Mouse (Mus musculus): ENCODE measurements around the gene Ppm1n. TPM values are rescaled to one million over a fixed set of nuclear protein-coding genes. Genes with fewer than 3 reads are reported as not detected.
A peak's percentile ranks its signal among the peaks of the same experiment; 100 is the strongest.

Ppm1n gene
- total RNA-seq, 2 experiments from 2014 or later: not detected

DNA sequence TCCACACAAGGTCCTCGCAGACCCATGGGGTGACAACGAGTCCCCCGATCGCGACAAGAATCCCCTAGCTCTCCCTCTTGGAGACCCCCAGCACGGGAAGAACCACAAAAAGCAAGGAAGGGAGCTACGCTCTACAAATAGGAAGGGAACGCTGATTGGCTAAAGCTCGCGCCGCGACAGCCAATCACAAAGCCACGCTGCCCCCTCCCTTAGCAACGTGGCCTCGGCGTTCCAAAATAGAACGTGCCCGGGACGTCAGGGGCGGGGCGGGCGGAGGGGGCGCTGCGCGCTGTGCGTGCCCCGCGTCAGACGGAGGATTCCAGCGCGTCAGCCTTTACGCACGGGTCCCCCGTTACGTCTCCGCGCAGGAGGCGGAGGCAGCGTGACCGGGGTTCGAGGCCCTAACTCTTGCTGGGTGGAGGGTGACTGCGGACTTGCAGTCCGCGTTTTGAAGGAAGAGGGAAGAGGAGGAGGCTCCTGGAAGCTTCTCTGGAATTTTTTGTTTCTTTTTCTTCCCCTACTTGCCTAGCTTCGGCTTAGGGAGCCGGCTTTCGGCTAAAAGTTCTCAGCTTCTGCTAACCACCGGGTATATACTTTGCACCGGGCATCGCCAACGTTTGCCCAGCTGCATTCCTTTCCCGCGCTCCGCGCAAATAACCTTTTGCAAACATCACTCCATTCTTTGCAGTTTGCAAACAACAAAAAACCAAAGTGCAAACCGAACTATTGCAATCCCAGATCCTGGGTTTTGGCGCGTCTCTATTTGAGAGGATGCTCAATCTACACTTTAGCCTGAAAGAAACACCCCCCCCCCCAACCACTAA lies 28.8 kb upstream of the Ppm1n start:
- DNase-seq (ENCODE audit: low spot score): peak; percentile 95
- intact Hi-C loops (cut with DNase I): no loop called here

DNA sequence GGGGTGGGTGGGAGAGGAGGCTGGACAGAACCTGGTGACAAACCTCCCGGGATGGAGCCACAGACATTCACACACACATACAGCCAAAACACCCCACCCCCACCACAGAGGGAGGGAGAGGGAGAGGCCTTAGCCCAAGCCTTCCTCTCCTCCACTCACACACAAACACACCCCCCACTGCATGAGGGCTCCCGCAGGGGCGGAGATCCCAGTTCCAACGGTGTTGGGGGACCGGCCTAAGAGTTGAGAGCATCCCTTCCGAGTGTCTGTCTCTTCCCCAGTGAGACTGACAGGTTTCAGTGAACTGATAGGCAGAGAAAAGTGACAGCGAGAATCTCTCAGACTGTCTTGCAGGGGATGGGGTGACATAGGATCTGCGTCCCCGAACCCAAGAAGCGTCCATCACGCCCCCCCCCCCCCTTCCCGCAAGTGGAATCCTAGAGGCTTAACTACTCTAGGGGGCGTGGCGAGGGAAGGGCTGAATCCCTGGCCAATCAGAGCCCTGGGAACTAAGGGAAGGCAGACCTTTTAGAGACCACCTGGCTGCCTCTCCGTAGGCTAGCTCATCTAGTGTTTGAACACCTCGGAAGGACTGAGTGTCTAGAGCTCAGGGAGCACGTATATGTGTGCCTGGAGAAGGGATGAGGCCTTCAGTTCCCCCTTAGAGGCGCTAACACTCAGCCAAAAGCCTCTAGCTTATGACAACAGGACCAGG lies 28.0 kb upstream of the Ppm1n start:
- peak; percentile 64 for DNase-seq (ENCODE audit: low spot score)
- intact Hi-C loops (cut with DNase I): no loop called here

DNA sequence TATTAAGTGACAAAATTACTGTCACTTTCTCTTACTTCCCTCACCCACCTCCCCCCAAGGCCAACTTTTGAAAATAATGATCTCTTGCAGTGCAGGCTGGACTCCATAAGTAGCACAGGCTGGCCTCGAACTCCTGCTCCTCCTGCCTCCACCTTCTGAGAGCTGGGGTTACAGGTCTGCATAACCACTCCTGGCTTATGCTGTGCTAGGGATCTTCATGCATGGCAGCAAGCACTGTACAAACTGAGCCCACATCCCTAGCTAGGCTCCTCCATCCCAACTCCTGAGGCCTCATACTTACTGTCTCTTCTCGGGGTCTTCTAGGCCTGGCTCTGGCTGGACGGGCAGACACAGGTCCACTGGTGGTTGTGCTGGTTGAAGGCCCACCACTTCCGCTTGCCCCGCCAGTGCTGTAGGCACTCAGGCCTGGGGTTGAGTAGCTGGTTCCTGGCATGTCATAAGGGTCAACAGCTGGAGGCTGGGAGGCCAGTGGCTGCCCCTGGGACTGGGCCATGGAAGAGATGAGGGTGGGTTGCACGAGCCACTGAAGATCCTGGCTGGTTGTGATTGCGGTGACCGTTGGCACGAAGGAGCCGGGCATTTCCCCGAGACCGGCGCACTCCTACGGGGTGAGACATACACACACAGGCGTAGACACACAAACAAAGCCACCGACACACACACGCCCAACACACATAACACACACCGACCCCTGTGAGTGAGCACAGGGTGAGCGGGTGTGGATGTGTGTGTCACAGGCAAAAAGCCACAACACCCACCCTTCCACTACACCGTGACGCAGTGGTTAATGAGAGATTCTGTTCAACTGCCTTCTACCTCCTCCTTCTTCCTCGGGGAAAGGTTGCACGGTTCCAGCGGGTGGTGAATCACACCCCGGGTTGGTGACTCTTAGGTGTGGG lies 27.2 kb upstream of the Ppm1n start:
- intact Hi-C loops (cut with DNase I): no loop called here
- no peak for DNase-seq (ENCODE audit: low spot score)

DNA sequence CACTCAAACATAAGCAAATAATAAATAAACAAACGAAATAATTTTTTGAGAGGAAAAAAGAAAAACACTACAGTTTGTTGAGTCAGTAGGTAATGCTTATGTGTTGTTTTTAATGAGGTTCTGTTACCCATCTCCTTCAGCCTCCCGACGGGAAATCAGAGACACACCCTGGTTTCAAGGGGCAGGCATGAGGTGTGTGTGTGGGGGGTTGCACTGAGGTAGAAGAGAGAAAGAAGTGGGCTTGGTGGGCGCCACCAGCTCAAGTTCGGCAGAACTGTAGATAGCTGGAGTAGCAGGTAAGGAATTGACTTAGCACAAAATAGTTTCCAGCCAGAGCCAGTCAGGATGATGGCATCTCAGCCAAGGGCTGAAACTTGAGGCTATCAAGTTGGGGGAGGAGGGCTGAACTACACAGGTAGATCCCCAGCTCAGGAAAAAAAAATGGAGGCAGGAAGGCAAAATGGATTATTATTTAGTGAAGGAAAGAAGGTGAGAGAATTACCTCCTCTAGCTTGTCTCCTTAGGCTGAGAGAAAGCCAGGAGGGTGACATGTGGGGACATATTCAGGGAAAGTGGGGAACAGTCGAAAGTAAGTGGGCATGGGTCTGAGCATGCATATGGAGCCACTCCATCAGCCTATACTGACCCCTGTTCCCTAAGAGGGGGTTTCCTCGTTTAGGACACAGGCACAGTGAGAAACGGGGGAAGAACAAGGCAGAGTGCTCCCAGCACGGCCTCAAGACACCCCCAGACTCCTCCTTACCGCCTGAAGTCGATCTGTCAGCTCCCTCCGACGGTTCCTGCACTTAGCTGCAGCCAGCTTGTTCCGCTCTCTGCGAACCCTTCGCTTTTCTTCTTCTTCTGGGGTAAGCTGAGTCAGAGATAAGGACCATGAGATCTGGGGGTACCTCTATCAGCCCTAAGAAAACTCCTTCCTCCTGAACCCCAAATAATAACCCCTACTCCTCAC lies 26.2 kb upstream of the Ppm1n start:
- DNase-seq (ENCODE audit: low spot score): no peak
- intact Hi-C loops (cut with DNase I): no loop called here

DNA sequence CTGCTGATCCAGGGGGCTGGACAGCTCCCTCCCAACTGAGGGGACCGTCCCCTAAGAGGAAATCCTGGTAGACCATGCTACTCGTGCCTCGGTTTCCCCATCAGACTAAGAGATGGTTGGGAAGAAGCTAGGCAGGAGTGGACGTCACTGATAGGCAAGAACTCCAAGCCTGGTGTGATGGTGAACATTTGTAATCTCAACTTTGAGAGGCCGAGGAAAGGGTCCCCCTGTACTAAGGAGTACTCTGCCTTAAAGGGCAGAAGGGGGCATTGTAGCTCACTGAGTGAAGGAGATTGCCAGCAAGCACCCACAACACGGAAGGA lies 25.5 kb upstream of the Ppm1n start:
- intact Hi-C loops (cut with DNase I): no loop called here
- DNase-seq (ENCODE audit: low spot score): no peak

DNA sequence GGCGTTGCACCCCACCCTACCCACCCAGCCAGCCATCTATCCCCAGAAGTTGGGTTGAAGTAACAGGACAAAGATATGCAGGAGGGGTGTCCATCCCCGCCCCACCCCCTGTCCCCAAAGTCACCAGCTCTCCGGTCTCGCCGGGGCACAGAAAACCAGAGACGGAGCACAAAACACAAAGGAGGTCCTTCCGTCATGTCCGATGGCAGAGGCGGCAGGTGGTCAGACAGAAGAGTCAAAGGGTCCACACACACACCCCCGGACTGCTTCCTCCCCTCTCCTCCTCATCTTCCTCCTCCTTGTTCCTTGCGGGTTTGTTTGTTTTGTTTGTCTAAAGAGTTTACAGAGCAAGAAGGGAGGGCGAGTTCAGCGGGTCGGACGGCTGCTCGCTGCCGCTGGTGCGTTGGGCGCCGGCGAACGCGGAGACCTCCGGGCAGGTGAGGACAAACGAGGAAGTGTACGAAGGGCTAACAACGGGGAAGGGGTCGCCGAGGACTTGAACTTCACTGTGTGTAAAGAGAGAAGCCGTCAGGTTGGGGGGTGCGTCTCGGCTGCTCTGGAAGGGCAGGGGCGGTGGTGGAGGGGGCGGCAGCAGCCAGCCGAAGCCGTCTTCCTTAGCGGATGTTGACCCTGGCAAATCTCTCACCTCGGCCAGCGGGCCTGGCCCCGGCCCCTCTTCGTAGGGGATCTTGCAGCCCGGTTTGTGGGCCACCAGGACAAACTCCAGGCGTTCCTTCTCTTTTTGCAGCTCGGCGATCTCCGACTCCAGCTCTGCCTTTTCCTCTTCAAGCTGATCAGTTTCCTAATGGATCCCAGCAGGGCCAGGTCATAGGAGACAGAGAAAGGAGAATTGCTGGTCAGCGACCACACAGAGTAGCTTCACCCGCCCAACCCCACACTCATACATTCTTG lies 24.9 kb upstream of the Ppm1n start:
- intact Hi-C loops (cut with DNase I): no loop called here
- DNase-seq (ENCODE audit: low spot score): no peak

DNA sequence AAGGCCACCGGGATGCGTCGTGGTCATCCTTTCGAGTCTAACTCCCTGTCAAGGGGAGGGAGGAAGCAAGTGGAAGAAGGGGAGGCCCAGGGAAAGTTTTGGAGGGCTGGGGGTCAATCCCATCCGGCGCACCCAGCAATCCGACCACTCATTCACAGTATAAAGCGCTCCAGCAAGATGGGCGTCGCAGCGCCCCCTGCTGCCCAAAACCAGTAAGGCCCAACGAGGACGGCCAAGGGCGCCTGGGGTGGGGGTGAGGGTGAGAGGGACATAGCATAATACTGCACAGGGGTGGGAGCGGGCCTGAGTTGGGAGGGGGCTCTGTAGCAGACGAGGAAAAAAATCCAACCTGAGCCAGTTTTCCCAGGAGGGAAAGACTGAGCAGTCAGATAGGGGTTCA lies 23.9 kb upstream of the Ppm1n start:
- intact Hi-C loops (cut with DNase I): no loop called here
- peak; percentile 52 for DNase-seq (ENCODE audit: low spot score)

DNA sequence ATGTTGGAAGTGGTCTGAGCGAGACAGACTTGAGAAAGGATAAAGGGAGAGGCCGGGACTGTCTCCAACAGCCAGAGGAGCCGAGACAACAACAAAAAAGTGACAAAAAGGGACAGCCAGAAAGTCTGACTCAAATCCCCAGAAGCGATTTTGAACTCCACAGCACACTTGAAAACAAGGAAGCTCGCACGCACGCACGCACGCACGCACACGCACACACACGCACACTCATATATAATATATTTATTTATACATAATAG lies 23.1 kb upstream of the Ppm1n start:
- intact Hi-C loops (cut with DNase I): no loop called here
- DNase-seq (ENCODE audit: low spot score): no peak

DNA sequence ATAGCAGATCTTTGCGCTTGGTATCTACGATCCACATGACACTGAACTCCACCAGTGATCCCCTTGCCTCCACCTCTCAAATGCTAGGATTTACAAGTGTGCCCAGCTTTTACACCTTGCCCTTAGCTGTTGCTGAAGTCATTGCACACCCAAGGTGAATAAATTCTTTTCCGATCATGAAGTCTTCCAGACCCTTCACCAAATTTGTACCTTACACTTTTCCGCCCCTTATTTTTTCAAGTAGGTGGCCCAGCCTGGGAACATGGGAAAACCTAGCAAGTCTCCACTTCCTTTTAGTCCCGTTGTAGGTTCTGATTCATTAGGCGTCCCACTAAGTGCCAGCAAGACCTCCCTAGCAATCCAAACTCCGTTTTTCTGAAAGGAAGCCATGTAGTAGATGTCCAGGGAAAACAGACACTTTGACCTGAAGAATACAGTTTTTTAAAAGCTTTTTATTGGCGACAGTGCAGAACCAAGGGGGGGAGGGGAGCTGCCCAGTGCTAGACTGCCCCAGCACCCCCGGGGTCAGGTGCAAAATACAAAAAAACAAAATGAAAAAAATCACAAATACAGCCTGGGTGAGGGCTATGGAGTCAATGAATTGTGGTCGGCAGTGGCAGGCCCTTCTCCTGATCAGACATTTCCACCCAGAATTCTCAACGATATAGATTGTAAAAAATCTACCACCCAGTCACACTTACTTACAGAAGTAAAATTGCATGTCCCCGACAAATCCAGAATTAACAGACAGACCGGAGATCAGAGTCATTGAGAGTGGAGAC lies 22.6 kb upstream of the Ppm1n start:
- intact Hi-C loops (cut with DNase I): no loop called here
- DNase-seq (ENCODE audit: low spot score): no peak

DNA sequence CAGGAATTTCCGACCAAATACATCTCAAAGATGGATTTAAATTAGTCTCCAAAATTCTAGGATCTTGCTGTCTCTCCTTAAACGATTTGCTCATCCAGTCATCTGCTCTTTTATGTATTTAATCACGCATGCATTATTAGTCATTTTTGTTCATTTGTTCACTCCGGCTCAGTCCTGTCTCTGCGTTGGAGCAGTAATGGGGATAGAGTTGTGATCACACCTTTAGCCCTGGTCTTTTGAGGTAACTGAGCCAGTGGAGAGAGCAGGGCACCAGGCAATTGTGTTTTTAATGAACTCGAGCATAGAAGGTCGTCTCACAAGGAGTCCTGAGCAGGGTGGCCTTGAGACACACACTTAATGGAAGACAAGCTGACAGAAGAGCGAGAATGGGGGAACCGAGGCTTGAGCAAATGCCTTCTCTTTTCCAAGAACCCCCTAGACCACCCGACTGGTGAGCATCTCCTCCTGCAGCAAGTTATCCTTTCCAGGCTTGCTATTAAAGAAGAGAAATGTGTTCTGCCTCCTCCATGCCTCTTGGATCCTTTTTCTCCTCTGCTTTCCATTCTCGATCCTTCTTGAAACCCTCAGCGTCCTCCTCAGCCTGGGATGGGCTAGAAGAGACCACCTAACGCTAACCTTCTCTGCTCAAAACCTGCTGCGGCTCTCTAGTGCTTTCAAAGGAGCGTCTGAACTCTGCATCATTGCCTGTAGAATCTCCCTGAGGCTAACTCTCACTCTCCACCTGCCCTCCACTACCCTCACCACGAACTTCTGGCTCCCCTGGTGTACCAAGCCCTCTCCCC lies 21.8 kb upstream of the Ppm1n start:
- intact Hi-C loops (cut with DNase I): no loop called here
- no peak for DNase-seq (ENCODE audit: low spot score)

DNA sequence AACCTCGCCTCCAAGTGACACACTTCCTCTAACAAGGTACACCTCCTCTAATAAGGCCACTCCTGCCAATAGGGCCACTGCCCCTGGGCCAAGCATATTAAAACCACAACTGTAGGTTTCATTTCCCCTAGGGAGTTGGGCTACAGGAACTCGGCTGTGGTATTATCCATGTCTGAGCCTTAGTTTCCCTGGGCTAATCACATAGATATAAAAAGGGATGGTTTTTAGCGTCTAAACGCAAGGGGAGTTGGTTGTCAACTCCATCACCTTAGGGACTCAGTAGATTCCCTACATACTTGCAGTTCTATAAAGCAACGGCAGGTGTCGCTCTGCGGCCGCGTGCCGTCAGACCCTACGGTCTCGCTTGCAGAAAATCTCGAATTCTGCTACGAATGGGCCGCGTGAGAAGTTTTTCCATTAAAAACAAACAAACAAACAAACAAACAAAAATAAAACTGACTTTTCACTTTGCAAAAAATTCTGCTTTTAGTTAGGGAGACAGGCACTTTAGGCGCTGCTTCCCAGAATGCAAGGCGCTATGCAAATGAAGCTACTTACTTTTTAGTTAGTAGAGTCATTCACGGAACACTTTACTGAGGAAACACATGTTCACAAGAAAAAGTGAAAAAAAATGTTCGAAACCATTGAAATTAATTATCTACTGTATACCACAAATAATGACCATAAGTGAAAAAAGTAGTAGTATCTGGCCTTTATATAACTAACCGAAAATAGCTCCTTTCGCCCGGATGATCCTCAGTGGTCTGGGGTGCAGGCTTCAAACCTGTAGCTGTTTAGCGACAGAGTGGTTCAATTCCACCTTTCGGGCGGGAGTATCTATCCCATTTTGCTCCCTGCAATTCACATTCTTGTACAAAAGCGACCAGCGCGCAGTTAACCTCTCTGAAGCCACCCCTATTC lies 20.9 kb upstream of the Ppm1n start:
- DNase-seq (ENCODE audit: low spot score): no peak
- intact Hi-C loops (cut with DNase I): loop anchor here (1.0 kb wide), 1 partner anchor 43 kb away; no protein-coding TSS in a partner anchor

DNA sequence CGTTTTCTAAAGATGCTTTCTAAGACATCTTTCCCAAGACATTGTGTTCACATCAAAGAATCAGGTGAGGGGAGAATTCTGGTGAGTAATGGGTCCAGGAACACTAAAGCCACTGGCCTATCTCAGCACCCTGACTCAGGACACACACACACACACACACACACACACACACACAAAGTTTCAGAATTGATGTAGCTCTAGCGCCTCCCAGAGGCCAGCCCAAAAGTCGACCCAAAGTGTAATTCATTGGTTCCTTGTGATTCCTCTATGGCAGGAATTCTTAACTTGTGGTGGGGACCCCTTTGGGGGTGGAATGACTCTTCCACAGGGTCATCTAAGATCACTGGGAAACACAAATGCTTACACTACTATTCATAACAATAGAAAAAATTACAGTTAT lies 19.3 kb upstream of the Ppm1n start:
- intact Hi-C loops (cut with DNase I): loop anchor here (2.0 to 5.0 kb wide), 2 partner anchors 63 to 120 kb away; no protein-coding TSS in a partner anchor
- no peak for DNase-seq (ENCODE audit: low spot score)

DNA sequence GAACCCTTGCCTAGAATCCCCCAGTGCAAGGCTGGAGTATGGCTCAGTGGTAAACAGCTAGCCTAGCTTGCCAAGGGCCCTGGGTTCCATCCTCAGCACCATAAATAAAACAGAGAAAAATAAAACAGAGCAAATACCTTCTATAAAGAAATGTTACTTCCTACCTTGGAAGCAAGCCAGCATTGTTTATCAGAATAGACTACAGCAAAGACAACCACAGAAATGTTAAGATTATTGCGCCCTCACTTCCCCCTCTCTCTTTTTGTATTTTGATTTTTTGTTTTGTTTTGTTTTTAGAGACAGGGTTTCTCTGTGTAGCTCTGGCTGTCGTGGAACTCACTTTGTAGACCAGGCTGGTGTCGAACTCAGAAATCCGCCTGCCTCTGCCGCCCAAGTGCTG lies 17.9 kb upstream of the Ppm1n start:
- intact Hi-C loops (cut with DNase I): loop anchor here (2.0 to 5.0 kb wide), 2 partner anchors 65 to 119 kb away; no protein-coding TSS in a partner anchor
- DNase-seq (ENCODE audit: low spot score): no peak

DNA sequence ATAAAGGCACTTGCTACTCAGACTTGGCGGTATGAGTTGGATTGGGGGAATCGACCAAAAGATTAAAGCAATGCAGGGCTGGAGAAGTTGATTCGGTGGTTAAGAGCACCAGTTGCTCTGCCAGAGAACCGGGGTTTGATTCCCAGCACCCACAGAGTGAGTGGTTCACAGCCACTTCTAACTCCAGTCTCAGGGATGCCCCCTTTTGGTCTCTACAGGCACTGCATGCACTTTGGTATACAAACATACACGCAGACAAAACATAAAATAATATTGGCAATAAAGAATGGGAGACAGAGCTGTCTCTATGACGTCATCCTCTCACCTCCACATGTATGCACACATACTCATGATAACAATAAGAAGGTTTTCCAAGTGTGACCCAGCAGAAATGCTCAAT lies 17.2 kb upstream of the Ppm1n start:
- intact Hi-C loops (cut with DNase I): loop anchor here (5.0 kb wide), 1 partner anchor 65 kb away; no protein-coding TSS in a partner anchor
- DNase-seq (ENCODE audit: low spot score): no peak

DNA sequence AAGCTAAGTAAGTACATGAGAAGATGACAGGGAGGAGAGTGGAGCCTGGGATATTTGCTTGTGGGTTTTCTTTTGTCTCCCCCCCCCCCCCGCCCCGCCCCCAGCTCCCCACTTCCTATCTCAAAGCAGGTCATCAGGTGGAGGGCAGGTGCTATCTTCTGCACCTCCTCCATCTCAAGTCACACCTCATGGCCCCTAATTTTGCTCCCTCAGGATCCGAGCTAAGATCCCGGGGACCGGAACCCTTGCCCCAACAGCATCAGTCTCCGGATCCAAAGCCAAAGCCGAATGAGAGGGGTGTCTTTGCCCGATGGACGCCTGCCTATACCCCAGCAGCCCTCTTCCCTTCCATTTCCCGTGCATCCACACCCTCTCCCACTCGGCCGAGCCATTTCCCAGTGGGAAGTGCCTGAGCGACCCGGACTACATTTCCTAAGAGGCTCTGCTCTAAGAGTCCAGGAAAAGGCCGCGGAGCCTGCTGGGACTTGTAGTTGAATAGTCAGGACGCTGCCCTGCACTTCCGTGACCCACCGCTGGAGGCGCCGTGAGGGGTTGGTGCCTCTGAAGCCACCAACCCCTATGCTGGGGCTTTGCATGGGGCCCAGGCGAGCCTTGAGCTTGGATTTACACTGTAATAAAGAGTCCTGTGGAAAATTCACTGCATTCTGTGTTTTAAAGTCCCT lies 15.8 kb upstream of the Ppm1n start:
- peak; percentile 87 for DNase-seq (ENCODE audit: low spot score)
- intact Hi-C loops (cut with DNase I): loop anchor here (5.0 kb wide), 1 partner anchor 67 kb away; no protein-coding TSS in a partner anchor

All from heart, postnatal 25 days (tissue).